Mouse (Mus musculus) heart, embryonic 13.5 days (tissue): ENCODE measurements around the gene Slc46a2. TPM values are rescaled to one million over a fixed set of nuclear protein-coding genes. Genes with fewer than 3 reads are reported as not detected.

Source experiments
- polyA plus RNA-seq: library from polyadenylated mRNA; unstranded; fragments of >200 nt; fragmentation: Nextera tagmentation; extraction: Ambion mirVana; gene quantifications from 2 replicates; pipeline ENCODE4 v1.2.1, GENCODE M21; 2015

Gene Slc46a2
- polyA plus RNA-seq, 1 experiment from 2014 or later, result 0.74 TPM

Other genes with a start within 250 kb of the Slc46a2 start
- 39.0 and 41.7 TPM in 2 replicates for gene Inip, start 113.5 kb downstream of the Slc46a2 start, polyA plus RNA-seq
- 4.1 and 4.4 TPM in 2 replicates for gene Snx30, start 109.2 kb downstream of the Slc46a2 start, polyA plus RNA-seq
- not detected in 2 replicates for gene Mup4, start 45.7 kb upstream of the Slc46a2 start, polyA plus RNA-seq
- not detected in 2 replicates for gene Mup6, start 49.2 kb upstream of the Slc46a2 start, polyA plus RNA-seq
- not detected in 2 replicates for gene Mup7, start 155.4 kb upstream of the Slc46a2 start, polyA plus RNA-seq
- gene Mup2, start 239.2 kb upstream of the Slc46a2 start, polyA plus RNA-seq, result not detected in 2 replicates